Mouse (Mus musculus): ENCODE data around the gene Cyba. TPM values are rescaled to one million over a fixed set of nuclear protein-coding genes. Genes with fewer than 3 reads are reported as not detected.

Cyba gene
- total and polyA plus RNA-seq, 3 experiments: 321 to 344 (median 338) TPM

DNA sequence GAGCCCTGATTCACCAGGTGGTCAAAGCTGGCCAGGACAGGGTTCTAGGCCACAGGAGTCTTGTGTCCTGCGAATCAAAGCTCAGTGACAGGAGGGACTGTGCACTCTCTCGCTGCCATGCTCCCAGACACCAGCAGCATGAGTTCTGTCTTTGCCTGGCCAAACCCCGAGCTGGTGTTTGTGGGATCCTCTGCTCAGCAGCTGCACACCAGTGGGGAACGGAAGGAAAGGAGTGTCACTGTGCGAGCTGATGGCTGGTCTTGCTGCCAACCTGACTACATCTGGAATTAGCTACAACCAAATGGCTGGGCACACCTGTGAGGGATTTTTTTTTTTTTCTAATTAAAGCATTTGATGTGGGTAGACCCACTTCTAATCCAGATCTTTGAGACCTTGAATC lies 38.0 kb upstream of the Cyba start:
- H3K4me1 ChIP-seq (ENCODE audit: control insufficient read depth in 1 of 2, insufficient read depth in 2 of 2, low read length in 2 of 2): peaks cover 6 to 19% of the 10 kb centered on the region in 2 experiments
- H3K4me3 ChIP-seq (ENCODE audit: control insufficient read depth in 1 of 2, insufficient read depth in 1 of 2, low read depth in 2 of 2, low read length in 2 of 2): no peak overlapping the region
- peaks cover 0 to 13% of the 10 kb centered on the region in 2 experiments; a peak in 3 of 4 replicates for H3K36me3 ChIP-seq (ENCODE audit: control insufficient read depth in 1 of 2, insufficient read depth in 2 of 2, low read length in 2 of 2)
- no peak overlapping the region for H3K27ac ChIP-seq (ENCODE audit: control insufficient read depth, low read depth, low read length)
- H3K9ac ChIP-seq (ENCODE audit: control insufficient read depth, low read depth, low read length, poor library complexity, severe bottlenecking): no peak overlapping the region
- H3K27me3 ChIP-seq (ENCODE audit: control insufficient read depth in 1 of 2, insufficient read depth in 2 of 2, low read length in 2 of 2): no peaks in the 10 kb centered on the region
- DNase-seq (ENCODE audit: low read depth, low spot score): peak; percentile 10
- peaks cover 10% of the 10 kb centered on the region for H3K79me2 ChIP-seq (ENCODE audit: control insufficient read depth, insufficient read depth, low read length, poor library complexity)
- H3K9me3 ChIP-seq (replicated peaks; ENCODE audit: insufficient read depth, low read length): no peaks in the 10 kb centered on the region
- TF ChIP-seq RCOR1 (IDR thresholded peaks at IDR 0.05; ENCODE audit: low read depth, low read length) (no peak), JUND (IDR thresholded peaks at IDR 0.05; ENCODE audit: low read depth, low read length) (no peak), ZC3H11A (IDR thresholded peaks at IDR 0.05; ENCODE audit: low read depth, low read length) (no peak), MAZ (IDR thresholded peaks at IDR 0.05; ENCODE audit: low read depth, low read length) (no peak), MAFK (IDR thresholded peaks at IDR 0.05; ENCODE audit: borderline replicate concordance, low read depth, low read length) (no peak), RAD21 (IDR thresholded peaks at IDR 0.05; ENCODE audit: low read depth, low read length) (no peak), KAT2A (conservative IDR thresholded peaks at IDR 0.05; ENCODE audit: low read depth, low read length) (no peak), ETS1 (IDR thresholded peaks at IDR 0.05; ENCODE audit: low read depth, low read length) (no peak), POLR2AphosphoS5 (IDR thresholded peaks at IDR 0.05; ENCODE audit: borderline replicate concordance, low read depth, low read length) (no peak), ZKSCAN1 (IDR thresholded peaks at IDR 0.05; ENCODE audit: low read depth, low read length) (no peak), TBP (IDR thresholded peaks at IDR 0.05; ENCODE audit: low read depth, low read length) (no peak), EP300 (IDR thresholded peaks at IDR 0.05; ENCODE audit: low read depth in 1 of 2, low read length in 2 of 2) (no peak), BHLHE40 (IDR thresholded peaks at IDR 0.05; ENCODE audit: borderline replicate concordance, low read depth, low read length) (no peak), NELFE (IDR thresholded peaks at IDR 0.05; ENCODE audit: low read depth, low read length) (no peak), SIN3A (IDR thresholded peaks at IDR 0.05; ENCODE audit: low read length) (no peak)

DNA sequence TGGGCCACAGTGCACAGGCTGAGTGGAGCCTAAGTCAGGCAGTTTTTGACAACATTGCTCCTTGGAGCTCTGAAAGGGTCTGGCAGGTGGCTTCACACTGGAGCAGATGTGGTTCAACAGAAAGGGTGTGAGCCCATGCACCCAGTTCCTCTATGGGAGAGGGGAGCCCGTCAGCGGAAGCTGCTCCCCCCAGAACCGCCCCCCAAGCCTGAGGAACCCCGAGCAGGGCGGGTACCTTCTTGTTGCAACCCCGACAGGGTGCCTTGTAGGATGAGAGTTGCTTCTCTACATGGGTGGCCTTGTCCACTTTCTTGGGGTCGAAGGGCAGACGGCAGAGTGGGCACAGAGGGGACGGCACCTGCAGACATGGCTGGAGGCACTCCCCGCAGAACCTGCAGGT lies 37.2 kb upstream of the Cyba start:
- DNase-seq (ENCODE audit: low read depth, low spot score): no peak
- no peak overlapping the region for H3K27ac ChIP-seq (ENCODE audit: control insufficient read depth, low read depth, low read length)
- TF ChIP-seq ZMIZ1 (IDR thresholded peaks at IDR 0.05; ENCODE audit: low read depth, low read length) (no peak), HCFC1 (IDR thresholded peaks at IDR 0.05; ENCODE audit: low read depth, low read length) (no peak), MAZ (IDR thresholded peaks at IDR 0.05; ENCODE audit: low read depth, low read length) (no peak), MYC (IDR thresholded peaks at IDR 0.05; ENCODE audit: low read depth, low read length) (no peak), TBP (IDR thresholded peaks at IDR 0.05; ENCODE audit: low read depth, low read length) (no peak), BHLHE40 (IDR thresholded peaks at IDR 0.05; ENCODE audit: borderline replicate concordance, low read depth, low read length) (no peak), POLR2AphosphoS5 (IDR thresholded peaks at IDR 0.05; ENCODE audit: borderline replicate concordance, low read depth, low read length) (no peak), CHD1 (IDR thresholded peaks at IDR 0.05; ENCODE audit: low read depth, low read length) (no peak), SMC3 (IDR thresholded peaks at IDR 0.05; ENCODE audit: low read depth, low read length) (no peak), MAFK (IDR thresholded peaks at IDR 0.05; ENCODE audit: borderline replicate concordance, low read depth, low read length) (no peak), MAX (IDR thresholded peaks at IDR 0.05; ENCODE audit: low read length) (no peak), MEF2A (IDR thresholded peaks at IDR 0.05; ENCODE audit: extremely low read depth, insufficient replicate concordance, low read depth, low read length, poor library complexity, severe bottlenecking) (no peak), USF2 (IDR thresholded peaks at IDR 0.05; ENCODE audit: borderline replicate concordance in 1 of 2, insufficient read depth in 1 of 2, low read depth in 1 of 2, low read length in 2 of 2) (no peak), TCF12 (IDR thresholded peaks at IDR 0.05; ENCODE audit: low read depth, low read length) (no peak), MYB (IDR thresholded peaks at IDR 0.05; ENCODE audit: low read depth, low read length) (no peak), KAT2A (conservative IDR thresholded peaks at IDR 0.05; ENCODE audit: low read depth, low read length) (no peak)
- no peak overlapping the region for H3K9ac ChIP-seq (ENCODE audit: control insufficient read depth, low read depth, low read length, poor library complexity, severe bottlenecking)
- no peak overlapping the region for H3K4me3 ChIP-seq (ENCODE audit: control insufficient read depth in 1 of 2, insufficient read depth in 1 of 2, low read depth in 2 of 2, low read length in 2 of 2)
- H3K9me3 ChIP-seq (replicated peaks; ENCODE audit: insufficient read depth, low read length): no peaks in the 10 kb centered on the region
- no peaks in the 10 kb centered on the region for H3K27me3 ChIP-seq (ENCODE audit: control insufficient read depth in 1 of 2, insufficient read depth in 2 of 2, low read length in 2 of 2)
- H3K36me3 ChIP-seq (ENCODE audit: control insufficient read depth in 1 of 2, insufficient read depth in 2 of 2, low read length in 2 of 2): peaks cover 0 to 13% of the 10 kb centered on the region in 2 experiments; a peak in 3 of 4 replicates
- H3K79me2 ChIP-seq (ENCODE audit: control insufficient read depth, insufficient read depth, low read length, poor library complexity): peaks cover 3% of the 10 kb centered on the region; the same call in 1 of the 2 replicates
- peaks cover 6 to 22% of the 10 kb centered on the region in 2 experiments for H3K4me1 ChIP-seq (ENCODE audit: control insufficient read depth in 1 of 2, insufficient read depth in 2 of 2, low read length in 2 of 2)

Measured in MEL (cell line).